Mouse (Mus musculus) monocyte, adult 2 months (primary cell): ENCODE results near the gene Mobp.
"Not testable (repeated sequence)": the region's sequence is repeated elsewhere in the genome, so short reads cannot be mapped to it uniquely, and the experiment has no call there.

Source experiments
- DNase-seq, 2 experiments: peaks; one replicate each; pipeline ENCODE4 v3.0.0; 2022; ENCODE audit warnings: low spot score in 2 of 2, low read depth in 1 of 2

Mobp gene

GRCm38 (mm10) chr9:120149222-120149828, at the start of gene Mobp:
TSS of gene Mobp (plus strand) at chr9:120149707.
- no peak for DNase-seq

- DNase-seq, result peak in 1 of 2 experiments; percentile 8
Measured at GRCm38 (mm10) chr9:120101165-120101564, 48.3 kb upstream of the Mobp start.

- not testable (repeated sequence) for DNase-seq
Measured at GRCm38 (mm10) chr9:120108953-120109352, 40.6 kb upstream of the Mobp start.

- peak; percentile 77 to 88 for DNase-seq
Measured at GRCm38 (mm10) chr9:120110211-120111018, 39.1 kb upstream of the Mobp start, which contains the start of gene Slc25a38. TSS of gene Slc25a38 (plus strand) at chr9:120110374.

- no peak for DNase-seq
Measured at GRCm38 (mm10) chr9:120111156-120111945, 38.2 kb upstream of the Mobp start.

- no peak for DNase-seq
Measured at GRCm38 (mm10) chr9:120112472-120112871, 37.0 kb upstream of the Mobp start.

- no peak for DNase-seq
Measured at GRCm38 (mm10) chr9:120113456-120113855, 36.1 kb upstream of the Mobp start.

GRCm38 (mm10) chr9:120114051-120114788, 35.3 kb upstream of the Mobp start:
- no peak for DNase-seq

GRCm38 (mm10) chr9:120114789-120115151, 34.7 kb upstream of the Mobp start:
- no peak for DNase-seq

GRCm38 (mm10) chr9:120115580-120115979, 33.9 kb upstream of the Mobp start:
- DNase-seq, result no peak

- DNase-seq, result peak; percentile 14 to 23
Measured at GRCm38 (mm10) chr9:120116184-120116624, 33.3 kb upstream of the Mobp start.

- DNase-seq, result peak; percentile 28 to 34
Measured at GRCm38 (mm10) chr9:120118212-120118611, 31.3 kb upstream of the Mobp start.

- no peak for DNase-seq
Measured at GRCm38 (mm10) chr9:120120503-120120902, 29.0 kb upstream of the Mobp start.

- DNase-seq, result no peak
Measured at GRCm38 (mm10) chr9:120126868-120127267, 22.6 kb upstream of the Mobp start.

- DNase-seq, result peak; percentile 95
Measured at GRCm38 (mm10) chr9:120127538-120128251, 21.8 kb upstream of the Mobp start, which contains the start of gene Rpsa. TSS of gene Rpsa (plus strand) at chr9:120127689.

- DNase-seq, result no peak
Measured at GRCm38 (mm10) chr9:120129276-120129675, 20.2 kb upstream of the Mobp start.

GRCm38 (mm10) chr9:120131784-120132288, 17.7 kb upstream of the Mobp start:
- DNase-seq, result no peak

- no peak for DNase-seq
Measured at GRCm38 (mm10) chr9:120132980-120133754, 16.3 kb upstream of the Mobp start.

GRCm38 (mm10) chr9:120133755-120134475, 15.6 kb upstream of the Mobp start:
- no peak for DNase-seq
